Mouse (Mus musculus): ENCODE data around the gene Ano7.

Ano7 gene

GRCm38 (mm10) chr1:93373665-93374064, at the start of gene Ano7:
Gene Ano7, plus strand, starts transcription at chr1:93373930.
- DNase-seq (ENCODE audit: low read depth, low spot score): no peak

DNA sequence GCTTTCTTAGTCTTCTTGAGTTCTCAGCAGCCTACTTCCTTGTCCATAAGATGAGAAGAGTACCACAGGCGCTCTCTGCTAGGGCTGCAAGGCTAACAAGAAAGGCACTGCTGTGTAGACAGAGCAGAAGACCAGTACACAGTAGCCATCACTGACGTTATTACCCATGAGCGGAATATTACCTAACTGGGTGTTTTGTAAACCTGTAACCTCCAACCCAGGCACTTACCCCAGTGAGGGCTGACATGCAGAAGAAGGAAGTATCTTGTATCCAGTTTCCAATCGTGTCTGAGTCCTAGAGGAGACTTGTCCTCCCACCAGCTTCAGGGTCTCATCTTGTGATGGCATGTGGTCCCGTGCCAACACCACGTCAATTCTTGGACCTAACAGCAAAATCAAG, 49.8 kb upstream of the Ano7 start:
- no peak for DNase-seq (ENCODE audit: low read depth, low spot score)

DNA sequence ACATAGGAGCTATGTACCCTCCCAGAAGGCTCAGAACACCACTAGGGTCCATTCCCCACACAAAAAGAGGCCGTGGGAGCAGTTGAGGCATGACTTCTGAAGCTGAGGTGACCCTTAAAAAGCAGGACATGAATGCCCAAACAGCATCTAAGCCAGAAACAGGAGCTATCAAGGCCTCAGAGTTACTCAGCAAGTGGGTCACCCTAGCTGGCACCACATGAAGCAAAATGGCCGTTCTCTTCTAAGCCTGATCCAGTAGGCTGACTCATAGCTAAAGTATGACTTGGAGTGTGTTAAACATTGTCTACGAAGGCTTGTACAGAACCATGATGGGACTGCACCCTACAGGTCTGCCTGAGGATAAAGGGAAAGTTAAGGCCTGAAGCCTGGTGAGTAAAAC, 47.3 kb upstream of the Ano7 start:
- DNase-seq (ENCODE audit: low read depth, low spot score): no peak

DNA sequence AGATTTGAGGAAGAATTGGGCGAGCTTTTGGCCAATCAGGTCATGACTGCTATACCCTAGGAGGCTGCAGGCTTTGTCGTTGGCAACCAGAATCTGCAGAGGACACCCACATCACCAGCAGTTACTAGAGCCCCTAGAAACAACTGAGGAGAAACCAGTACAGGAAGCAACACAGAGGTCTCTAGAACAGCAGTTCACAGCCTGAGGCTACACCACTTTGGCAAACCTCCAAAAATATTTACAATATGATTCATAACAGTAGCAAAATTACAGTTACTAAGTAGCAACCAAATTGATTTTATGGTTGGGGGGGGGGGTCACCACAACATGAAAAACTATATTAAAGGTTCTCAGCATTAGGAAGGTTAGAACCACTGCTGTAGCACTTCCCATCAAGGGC, 39.1 kb upstream of the Ano7 start:
- no peak for DNase-seq (ENCODE audit: low read depth, low spot score)

DNA sequence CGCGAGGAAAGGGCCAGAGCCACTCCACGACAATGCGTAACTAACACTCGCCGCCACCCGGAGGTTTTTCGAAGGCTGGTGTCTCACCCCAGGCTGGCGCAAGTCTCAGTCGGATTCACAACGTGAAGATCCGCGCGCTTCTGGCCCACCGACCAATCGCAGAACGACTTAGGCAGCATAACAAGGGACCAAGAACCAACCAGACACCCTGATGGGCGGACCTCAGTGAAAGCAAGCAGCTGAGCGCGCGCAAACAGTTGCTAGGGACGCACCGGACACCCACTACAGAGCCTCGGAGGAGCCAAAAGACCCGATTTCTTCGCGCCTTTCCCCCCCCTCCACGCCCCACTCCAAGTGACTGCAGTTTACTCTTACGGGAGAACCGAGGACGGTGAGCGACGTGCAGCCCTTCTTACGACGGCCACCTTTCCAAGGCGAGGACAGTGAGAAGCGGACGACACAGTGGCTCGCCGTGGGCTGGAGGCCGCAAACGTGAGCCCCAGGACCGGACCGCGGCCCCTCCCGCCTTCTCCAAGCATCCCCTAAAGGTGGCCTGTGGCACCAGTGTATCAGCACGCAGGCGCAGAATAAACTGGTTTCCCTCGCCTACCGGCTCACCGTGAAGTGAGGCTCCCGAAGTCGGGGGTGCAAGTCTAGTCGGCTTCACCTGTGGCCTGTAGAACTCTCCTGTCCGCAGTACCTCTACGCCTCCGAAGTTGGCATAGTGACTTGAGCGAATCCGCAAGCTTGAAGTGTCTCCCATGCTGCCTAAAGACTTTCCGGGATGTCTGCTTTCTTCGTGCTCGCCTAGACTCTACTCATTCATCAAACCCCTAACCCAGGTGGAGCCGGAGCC, 30.9 kb upstream of the Ano7 start, which contains the start of the genes Ppp1r7 and Pask:
Gene Ppp1r7 (plus strand): TSS at position 207 of the 856 bp plus-strand sequence.
Gene Pask (minus strand): TSS at position 835 of the 856 bp plus-strand sequence.
- peak; percentile 98 for DNase-seq (ENCODE audit: low read depth, low spot score)

GRCm38 (mm10) chr1:93343504-93344047, 30.2 kb upstream of the Ano7 start:
- DNase-seq (ENCODE audit: low read depth, low spot score): peak; percentile 96

- peak; percentile 64 for DNase-seq (ENCODE audit: low read depth, low spot score)
These were observed 26.6 kb upstream of the Ano7 start for GRCm38 (mm10) chr1:93347176-93347575.

DNA sequence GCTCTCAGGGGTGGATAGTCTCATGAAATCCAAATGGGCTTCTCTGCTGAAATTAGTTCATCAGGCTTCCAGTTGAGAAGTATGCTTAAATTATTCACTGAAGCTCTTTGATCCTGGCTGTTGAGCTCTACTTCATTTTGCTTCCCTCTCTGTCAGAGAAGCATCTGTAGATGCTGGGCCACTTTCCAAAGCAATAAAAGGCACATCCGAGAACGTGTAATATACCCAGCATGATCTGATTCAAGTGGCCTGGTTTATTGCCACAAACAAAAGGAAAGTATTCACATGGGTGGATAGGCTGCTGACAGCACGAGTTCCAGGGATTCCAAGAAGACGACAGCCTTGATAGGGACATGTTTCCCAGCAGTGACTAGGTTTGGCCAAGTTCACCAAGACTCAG, 24.0 kb upstream of the Ano7 start:
- DNase-seq (ENCODE audit: low read depth, low spot score): peak; percentile 45

GRCm38 (mm10) chr1:93352724-93353123, 21.0 kb upstream of the Ano7 start:
- DNase-seq (ENCODE audit: low read depth, low spot score): no peak

DNA sequence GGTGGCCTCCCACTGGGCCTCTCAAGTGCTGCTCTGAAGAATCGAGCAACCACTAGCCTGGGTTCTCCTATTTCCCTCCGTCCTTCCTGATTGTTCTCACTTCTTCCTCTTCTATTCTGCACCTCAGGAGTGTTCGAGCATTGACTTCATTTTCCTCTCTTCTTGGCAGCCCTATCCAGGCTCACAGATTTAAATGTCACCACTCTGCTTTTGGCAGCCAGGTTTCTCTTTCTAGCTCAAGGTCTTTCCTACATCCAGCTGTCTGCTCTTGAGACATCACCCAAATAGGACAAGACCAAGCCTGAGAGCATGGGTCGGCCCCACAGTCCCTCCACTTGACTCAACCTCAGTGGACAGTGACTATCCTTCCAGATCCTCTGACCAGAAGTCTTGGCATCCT, 11.1 kb upstream of the Ano7 start:
- DNase-seq (ENCODE audit: low read depth, low spot score): no peak

- DNase-seq (ENCODE audit: low read depth, low spot score): no peak
These were observed 8.1 kb upstream of the Ano7 start for GRCm38 (mm10) chr1:93365641-93366040.

GRCm38 (mm10) chr1:93377307-93377706, 3.6 kb downstream of the Ano7 start:
- DNase-seq (ENCODE audit: low read depth, low spot score): no peak

GRCm38 (mm10) chr1:93379117-93379516, 5.4 kb downstream of the Ano7 start:
- DNase-seq (ENCODE audit: low read depth, low spot score): no peak

GRCm38 (mm10) chr1:93387198-93387597, 13.5 kb downstream of the Ano7 start:
- DNase-seq (ENCODE audit: low read depth, low spot score): no peak

GRCm38 (mm10) chr1:93388906-93389305, 15.2 kb downstream of the Ano7 start:
- no peak for DNase-seq (ENCODE audit: low read depth, low spot score)

- no peak for DNase-seq (ENCODE audit: low read depth, low spot score)
These were observed 27.7 kb downstream of the Ano7 start for GRCm38 (mm10) chr1:93401191-93402052.

DNA sequence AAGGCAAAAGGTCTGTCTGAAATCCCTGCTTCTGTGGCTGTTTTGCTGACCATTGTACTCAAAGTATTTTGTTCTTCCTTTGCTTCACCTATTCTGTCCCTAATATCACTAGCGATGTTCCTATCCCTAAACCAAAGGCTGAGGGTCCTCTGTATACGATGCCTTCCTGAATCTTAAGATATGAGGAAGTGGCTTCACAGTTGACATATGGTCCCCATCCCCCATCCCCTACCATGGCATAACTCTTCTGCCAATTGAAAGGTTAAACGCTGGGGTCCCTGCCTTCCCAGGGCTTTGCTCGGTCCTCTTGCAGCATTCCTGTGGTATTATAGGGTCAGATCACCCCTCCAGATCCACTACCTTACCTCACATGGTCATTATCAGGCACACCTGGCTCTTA, 29.7 kb downstream of the Ano7 start:
- no peak for DNase-seq (ENCODE audit: low read depth, low spot score)

DNA sequence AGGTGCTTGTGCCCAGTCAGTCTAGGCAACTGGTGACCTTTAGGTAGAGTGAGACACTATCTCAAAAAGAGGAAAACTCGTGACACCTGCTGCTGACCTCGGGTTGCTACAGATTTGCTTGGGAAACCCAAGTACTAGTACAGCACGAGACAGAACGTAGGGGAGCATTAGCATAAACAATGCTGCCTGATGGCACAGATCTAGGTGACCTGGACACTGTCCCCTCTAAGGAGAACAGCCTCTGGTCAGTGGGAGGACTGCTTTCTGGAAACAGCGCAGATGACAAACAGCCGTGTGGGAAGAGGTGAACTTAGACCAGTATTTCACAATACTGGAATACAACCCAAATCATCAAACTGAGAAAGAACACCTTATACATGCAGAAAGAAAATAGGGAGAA, 58.4 kb downstream of the Ano7 start:
- DNase-seq (ENCODE audit: low read depth, low spot score): no peak

DNA sequence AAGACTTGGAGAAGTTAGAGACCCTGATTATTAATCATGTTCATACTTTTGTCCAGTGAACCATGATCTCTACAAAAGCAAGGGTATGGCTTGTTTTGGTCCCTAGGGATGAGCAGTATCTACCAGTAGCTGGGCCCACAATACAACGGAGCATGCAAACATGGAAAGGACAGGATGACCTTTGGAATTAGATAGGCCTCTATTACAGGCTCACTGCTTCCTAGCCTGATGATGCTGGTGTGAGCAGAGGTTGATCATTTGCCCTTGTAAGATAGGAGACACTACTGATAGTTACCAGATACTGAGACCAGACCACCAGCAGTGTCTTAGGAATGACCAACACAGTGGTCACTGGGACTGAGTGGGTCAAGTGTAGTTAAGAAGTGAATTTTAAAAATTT, 65.6 kb downstream of the Ano7 start:
- no peak for DNase-seq (ENCODE audit: low read depth, low spot score)

DNA sequence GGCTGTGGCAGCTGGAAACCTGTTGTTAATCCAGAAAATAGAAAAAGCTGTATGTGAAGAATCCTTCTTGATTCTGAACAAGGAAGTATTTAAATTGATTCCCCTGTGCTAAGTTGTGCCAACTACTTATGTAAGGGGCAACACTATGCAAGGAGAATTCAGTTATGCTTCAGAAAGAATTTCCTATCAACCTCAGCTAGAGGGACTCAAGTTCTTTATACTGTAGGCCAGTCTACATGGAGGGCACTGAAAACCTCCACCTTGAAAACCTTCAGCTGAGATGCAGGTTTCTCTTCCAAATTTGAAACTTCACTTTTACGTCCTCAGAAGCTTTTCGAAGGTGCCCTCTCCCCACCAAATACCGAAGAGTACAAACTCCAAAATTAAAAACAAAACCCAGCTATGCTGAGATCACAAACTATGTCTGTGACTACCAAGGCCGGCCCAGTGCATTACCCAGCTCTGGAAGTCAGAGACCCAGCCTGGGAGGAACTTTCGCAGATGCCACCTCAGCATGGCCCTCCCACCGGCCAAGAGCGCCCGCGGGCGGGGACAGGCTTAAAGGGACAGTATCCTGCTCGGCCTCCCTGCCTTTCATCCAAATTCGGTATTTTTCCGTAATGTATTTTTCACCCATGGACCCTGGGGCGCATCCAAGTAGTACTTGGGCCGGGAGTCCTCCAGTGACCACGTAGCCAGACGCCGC, 70.8 kb downstream of the Ano7 start:
- peak; percentile 19 for DNase-seq (ENCODE audit: low read depth, low spot score)

GRCm38 (mm10) chr1:93445111-93445821, 71.5 kb downstream of the Ano7 start:
- no peak for DNase-seq (ENCODE audit: low read depth, low spot score)

Data from telencephalon, adult 2 months (tissue).